Comparison of ENCODE assay signal across 21 mouse cellular contexts in genomic region chr2:97706651-97707050, GRCm38 (mm10).
"Had no signal": no experiment of that assay in that cellular context is flagged by ENCODE, and none has a peak within 500 bp of the region (broad histone marks: within the 10 kb centered on the region; RNA-seq: fewer than 3 reads in every experiment).

No protein-coding gene starts in this region.

- H3K9me3 ChIP-seq: limb, embryonic 12.5 days; limb, embryonic 15.5 days; midbrain, embryonic 13.5 days; neural tube, embryonic 13.5 days had no signal

- H3K27me3 ChIP-seq: limb, embryonic 12.5 days; limb, embryonic 15.5 days; midbrain, embryonic 13.5 days; neural tube, embryonic 13.5 days had no signal

- DNase-seq: kidney, adult 18-20 months; kidney, adult 9 months; kidney, postnatal 14 days; kidney, postnatal 4 days; liver, postnatal 0 days; lung, embryonic 14.5 days; retina, postnatal 1 day; right cerebral cortex, postnatal 14 days; thymus, adult 2 months; thymus, postnatal 25 days had no signal

- H3K36me3 ChIP-seq: limb, embryonic 12.5 days; limb, embryonic 15.5 days; midbrain, embryonic 13.5 days; neural tube, embryonic 13.5 days had no signal

- H3K27ac ChIP-seq: limb, embryonic 12.5 days; limb, embryonic 15.5 days; liver, embryonic 14.5 days; macrophage; midbrain, embryonic 13.5 days; neural tube, embryonic 13.5 days had no signal

- H3K9ac ChIP-seq: limb, embryonic 12.5 days; limb, embryonic 15.5 days; liver, embryonic 14.5 days; liver, postnatal 0 days; lung, embryonic 14.5 days; midbrain, embryonic 13.5 days; neural tube, embryonic 13.5 days had no signal

- H3K4me3 ChIP-seq: limb, embryonic 12.5 days; limb, embryonic 15.5 days; midbrain, embryonic 13.5 days; myocyte; neural tube, embryonic 13.5 days had no signal

- H3K4me1 ChIP-seq: limb, embryonic 12.5 days; limb, embryonic 15.5 days; midbrain, embryonic 13.5 days; neural tube, embryonic 13.5 days had no signal

- H3K4me2 ChIP-seq: limb, embryonic 12.5 days; limb, embryonic 15.5 days; liver, embryonic 11.5 days; lung, embryonic 14.5 days; midbrain, embryonic 13.5 days; neural tube, embryonic 13.5 days had no signal

- ATAC-seq: intestine, embryonic 16.5 days; liver, postnatal 0 days; lung, postnatal 0 days; midbrain, embryonic 13.5 days; midbrain, embryonic 16.5 days had no signal
